Mouse (Mus musculus) gastrocnemius, adult 2 months (tissue): ENCODE measurements at regions not wholly inside any gene's neighbourhood (a gene's known extent, or its start where the extent isn't known, plus 50 kb on each side); places are given as distances from the start of the nearest gene placed in this dataset.
A peak's percentile ranks its signal among the peaks of the same experiment; 100 is the strongest.

Experiments used
- DNase-seq: peaks from one replicate; pipeline ENCODE4 v3.0.0; 2022
- H3K27ac ChIP-seq: fragments of 200-600 bp; 2 replicates; pipeline ENCODE4 v1.8.1; 2022; ENCODE audit warnings: mild to moderate bottlenecking
- H3K4me3 ChIP-seq: fragments of 200-600 bp; 2 replicates; pipeline ENCODE4 v1.8.1; 2022; ENCODE audit warnings: mild to moderate bottlenecking, moderate library complexity
- CTCF ChIP-seq: fragments of 200-600 bp; IDR thresholded peaks from 2 replicates; pipeline ENCODE4 v1.8.1; 2022; ENCODE audit warnings: antibody characterized with exemption, mild to moderate bottlenecking, moderate library complexity
- intact Hi-C: fragments of 180-260 bp; cut with DNase I; formaldehyde crosslinking; loops from one replicate; pipeline ENCODE4 v1.15.1; 2025

DNA sequence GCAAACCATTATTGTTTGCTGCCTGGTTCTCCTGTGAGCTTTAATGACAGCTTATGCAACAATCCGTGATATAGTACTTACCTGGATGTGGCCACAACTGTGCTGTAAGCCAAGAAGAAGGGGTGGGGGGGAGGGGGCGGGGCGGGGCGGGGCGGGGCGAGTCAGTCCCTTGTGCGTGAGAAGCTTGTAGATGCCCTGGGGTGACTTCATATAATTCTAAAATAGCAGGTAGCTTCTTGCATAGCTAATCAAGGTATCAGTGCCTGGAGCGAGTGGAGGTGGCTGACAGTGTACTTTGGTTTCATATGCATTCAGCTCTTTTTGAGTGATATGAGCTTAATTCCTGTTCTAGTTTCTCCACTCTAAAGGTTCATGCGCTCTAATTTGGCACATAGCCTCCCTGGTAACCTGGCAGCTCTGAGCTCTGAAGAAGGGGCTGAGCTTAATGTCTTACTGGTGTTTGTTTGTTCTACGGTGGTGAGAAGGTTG, 280.8 kb downstream of the Klf5 start:
- Histone ChIP-seq H3K27ac (no peak overlapping the region), H3K4me3 (peak overlapping the region; percentile 45; the same call in 1 of the 2 replicates)
- TF ChIP-seq CTCF, result no peak
- DNase-seq, result no peak
- intact Hi-C loops, result no loop called here

DNA sequence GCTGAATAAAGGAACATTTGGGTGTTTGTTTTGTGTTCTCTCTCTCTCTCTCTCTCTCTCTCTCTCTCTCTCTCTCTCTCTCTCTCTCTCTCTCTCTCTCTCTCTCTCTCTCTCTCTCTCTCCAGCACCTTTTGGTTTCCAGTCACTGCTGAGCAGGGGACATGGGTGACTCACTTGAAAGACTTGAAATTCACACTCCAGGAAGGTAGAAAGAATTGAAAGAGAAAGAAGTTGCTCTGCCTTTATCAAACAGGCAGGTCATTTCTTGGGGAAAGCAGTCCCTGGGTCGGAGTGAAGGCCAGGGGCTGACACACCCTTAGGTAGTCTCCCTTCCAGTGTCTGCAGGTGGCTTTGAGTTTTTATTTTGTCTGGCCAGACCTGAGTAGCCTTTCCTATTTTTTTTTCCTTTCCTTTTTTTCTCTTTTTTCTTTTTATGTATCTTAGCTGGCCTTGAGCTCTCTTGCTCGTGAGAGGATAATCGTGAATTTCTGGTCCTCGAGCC, 281.3 kb downstream of the Klf5 start:
- no peak for TF ChIP-seq CTCF
- no peak overlapping the region for H3K27ac ChIP-seq
- no peak overlapping the region for H3K4me3 ChIP-seq
- intact Hi-C loops, result no loop called here
- DNase-seq, result no peak

DNA sequence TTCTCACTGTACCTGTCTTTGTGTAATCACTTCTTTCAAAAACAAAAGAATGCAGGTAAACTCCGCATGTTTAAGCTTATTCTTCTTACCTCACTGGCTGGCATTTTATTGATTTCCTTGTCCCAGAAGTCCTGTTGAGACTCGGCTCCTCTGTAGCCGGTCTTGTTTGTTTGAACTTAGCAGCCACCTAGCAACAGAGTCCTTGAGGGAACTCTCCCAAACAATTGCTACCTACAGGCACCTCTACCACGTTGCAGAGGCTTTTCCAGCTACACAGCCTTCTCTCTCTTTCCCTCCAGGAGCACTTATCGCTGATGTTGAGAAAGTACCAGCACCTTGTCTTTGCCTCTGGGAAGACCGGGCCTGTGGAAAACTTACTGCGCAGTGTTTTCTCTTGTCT, 285.7 kb downstream of the Klf5 start:
- intact Hi-C loops, result no loop called here
- TF ChIP-seq CTCF, result no peak
- Histone ChIP-seq H3K4me3 (no peak overlapping the region), H3K27ac (no peak overlapping the region)
- DNase-seq, result no peak

DNA sequence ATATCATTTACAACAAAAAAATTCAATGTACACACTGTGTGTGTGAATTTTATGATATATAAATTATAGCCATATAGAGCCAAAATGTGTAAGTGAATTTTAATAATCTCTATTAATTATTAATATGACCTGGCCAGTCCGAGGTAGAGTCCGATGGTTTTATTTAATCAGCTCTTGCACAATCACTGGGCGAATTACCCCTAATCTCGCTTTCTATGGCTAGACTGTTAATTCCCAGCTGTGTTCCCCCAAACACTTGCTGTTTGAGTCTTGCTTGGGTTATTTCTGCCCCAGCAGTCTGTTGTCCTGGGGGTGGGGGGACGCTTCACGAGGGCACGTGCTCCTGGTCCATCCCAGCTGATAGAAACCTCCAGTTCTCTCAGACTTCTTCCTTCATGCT, 287.5 kb downstream of the Klf5 start:
- no peak for DNase-seq
- intact Hi-C loops, result no loop called here
- H3K4me3 ChIP-seq, result no peak overlapping the region
- TF ChIP-seq CTCF, result no peak
- no peak overlapping the region for H3K27ac ChIP-seq

DNA sequence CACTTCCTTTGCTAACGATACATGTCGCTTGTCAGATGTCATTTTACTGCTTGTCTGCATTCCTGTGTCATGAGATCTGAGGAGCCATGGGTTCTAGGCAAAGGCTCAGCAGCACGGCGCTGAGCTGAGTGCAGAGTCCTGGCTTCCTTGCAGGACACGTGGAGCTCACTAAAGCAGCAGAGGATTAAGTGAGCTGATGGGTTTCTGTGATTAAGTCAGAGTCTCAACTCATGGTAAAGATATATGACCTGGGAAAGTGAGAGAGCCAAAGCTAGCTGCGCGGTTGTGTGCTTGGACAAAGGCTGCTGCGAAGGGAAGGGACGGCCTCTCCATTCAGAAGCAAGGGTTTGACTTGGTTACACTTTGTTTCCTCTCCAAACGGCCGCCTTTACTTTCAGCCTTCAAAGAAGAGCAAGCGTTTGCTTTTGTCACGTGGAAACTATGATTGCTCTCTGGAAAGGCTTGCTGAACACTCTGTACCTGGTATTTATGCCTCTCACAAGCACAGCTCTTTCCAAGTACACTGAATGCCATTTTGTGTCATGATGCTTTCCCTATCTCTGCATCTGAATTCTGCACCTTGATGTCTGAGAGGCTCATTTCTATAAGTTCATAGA, 292.5 kb downstream of the Klf5 start:
- intact Hi-C loops, result no loop called here
- no peak for DNase-seq
- Histone ChIP-seq H3K27ac (no peak overlapping the region), H3K4me3 (no peak overlapping the region)
- no peak for TF ChIP-seq CTCF

DNA sequence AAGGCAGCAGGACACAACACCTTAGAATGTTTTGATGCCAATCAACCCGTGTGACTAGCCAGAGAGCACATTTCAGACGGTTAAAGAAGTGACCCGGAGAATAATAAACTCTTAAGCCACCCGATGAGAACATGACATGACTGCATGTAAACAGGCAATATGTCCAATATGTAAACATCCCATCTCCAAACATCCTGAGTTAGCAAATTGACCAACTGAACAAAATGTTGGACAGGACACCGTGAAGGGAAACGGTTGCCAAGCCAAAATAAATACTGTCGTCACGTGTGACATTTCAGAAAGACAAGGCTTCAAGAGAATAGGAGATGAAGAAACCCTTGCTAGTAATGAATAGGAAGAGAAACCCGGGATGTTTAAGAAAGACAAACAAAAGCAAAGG, 294.4 kb downstream of the Klf5 start:
- no peak for DNase-seq
- no peak overlapping the region for H3K27ac ChIP-seq
- no peak for TF ChIP-seq CTCF
- intact Hi-C loops, result no loop called here
- no peak overlapping the region for H3K4me3 ChIP-seq

DNA sequence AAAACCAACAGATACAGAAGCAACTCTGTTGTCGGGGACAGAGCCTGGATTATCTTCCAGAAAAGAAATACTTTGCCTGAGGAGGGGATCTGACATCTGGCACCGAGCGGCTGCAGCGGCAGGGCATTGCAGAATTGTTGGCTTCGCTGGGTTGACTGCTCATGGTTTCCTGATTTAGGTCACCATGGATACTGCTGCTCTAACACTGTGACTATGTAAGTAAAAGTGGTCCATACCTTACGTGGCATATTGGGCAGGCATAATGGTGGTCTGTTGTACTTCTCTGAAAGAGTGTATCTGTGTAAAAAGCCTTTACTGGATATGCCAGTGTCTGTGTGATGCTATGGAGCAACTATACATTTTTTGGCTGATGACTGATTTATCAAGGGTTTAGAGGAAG, 295.4 kb downstream of the Klf5 start:
- TF ChIP-seq CTCF, result no peak
- intact Hi-C loops, result no loop called here
- Histone ChIP-seq H3K27ac (no peak overlapping the region), H3K4me3 (no peak overlapping the region)
- no peak for DNase-seq

DNA sequence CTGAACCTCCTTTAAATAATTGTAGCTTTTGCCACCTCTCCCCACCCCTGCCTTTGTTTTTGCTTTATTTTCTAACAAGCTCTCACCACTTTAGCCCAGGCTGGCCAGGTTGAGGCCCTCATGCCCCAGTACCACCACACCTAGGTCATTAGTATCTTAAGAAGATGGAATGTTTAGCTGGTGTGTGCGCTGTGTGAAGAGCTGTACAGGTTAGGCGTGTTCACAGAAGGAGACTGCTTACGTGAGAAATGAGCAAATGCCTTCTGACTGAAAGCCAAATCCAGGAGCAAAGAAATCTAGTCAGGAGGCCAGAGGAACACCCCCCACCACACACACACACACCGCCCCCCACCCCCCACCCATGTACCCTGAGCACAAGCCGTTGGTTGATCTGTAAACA, 303.4 kb downstream of the Klf5 start:
- DNase-seq, result no peak
- intact Hi-C loops, result no loop called here
- Histone ChIP-seq H3K27ac (no peak overlapping the region), H3K4me3 (no peak overlapping the region)
- TF ChIP-seq CTCF, result no peak

DNA sequence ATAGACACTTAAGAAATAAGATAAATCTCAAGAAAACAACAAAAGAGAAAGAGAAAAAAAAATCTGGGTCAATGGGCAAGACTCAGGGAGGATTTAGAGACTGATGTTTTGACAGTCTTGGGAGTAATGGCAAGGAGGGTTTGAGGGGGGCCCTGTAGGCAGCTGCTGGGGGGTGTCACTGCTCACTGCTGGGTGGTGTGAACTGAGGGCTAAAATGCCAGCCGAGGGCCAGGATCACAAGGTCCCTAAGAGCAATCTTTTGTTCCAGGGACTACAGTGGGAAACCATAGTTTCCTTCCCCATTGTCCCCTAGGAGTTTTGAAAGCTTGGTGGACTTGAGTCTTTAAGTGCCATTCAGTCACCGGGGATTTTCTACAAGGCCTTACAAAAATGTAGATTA, 304.8 kb downstream of the Klf5 start:
- intact Hi-C loops, result no loop called here
- no peak for TF ChIP-seq CTCF
- Histone ChIP-seq H3K27ac (no peak overlapping the region), H3K4me3 (no peak overlapping the region)
- DNase-seq, result no peak

DNA sequence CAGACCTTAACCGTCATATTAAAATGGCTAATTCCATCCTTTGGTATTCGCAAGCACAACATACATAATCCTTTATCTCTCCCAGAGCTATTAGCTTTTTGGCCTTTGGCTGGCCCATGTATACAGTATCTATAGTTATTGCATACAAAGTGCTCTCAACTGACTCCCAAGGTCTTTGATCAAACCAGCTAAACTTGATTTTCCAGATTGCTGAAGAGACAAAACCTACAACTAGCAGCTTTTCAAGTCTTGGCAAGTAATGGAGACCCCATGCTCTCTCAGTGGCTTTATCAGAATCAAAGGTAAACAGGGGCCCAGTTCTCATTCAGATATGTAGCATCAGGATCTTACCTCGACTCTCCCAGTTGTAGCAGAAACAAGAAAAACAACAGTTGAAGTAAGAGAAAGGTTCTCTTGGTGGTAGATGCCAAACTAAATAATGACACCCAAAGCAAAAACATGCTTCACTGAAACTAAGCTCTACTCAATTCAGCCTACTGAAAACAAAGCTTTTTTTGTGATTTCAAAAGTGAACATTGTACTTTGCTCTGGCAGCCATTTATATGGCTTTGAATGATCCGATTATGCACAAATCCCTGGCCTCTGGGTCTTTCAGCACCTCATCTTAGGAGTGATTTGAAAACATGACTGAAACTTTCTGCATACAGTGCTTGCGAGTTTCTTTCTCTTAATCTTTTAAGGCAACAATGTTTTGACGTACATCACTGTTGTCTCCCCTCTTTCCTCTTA, 307.0 kb downstream of the Klf5 start:
- DNase-seq, result no peak
- H3K27ac ChIP-seq, result no peak overlapping the region
- H3K4me3 ChIP-seq, result no peak overlapping the region
- TF ChIP-seq CTCF, result no peak
- intact Hi-C loops, result no loop called here

DNA sequence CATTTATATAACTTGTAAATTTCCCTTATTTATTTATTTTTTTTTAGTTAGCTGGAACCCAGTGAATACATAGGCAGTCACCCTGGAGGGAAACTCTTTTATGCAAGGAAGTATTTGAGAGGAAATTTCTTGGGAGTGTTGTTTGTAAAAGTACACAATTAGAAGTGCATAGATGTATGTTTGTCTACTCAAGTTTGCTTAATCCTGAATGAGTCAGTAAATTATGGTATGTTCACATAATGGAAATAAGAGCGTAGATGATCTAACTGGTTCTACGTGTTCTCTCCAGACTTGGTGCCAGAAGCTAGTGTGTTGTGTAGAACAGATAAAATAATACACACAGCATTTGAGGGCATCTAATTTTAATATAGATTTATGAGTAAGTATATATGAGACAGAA, 310.5 kb downstream of the Klf5 start:
- intact Hi-C loops, result no loop called here
- no peak overlapping the region for H3K4me3 ChIP-seq
- no peak for DNase-seq
- no peak overlapping the region for H3K27ac ChIP-seq
- TF ChIP-seq CTCF, result no peak

DNA sequence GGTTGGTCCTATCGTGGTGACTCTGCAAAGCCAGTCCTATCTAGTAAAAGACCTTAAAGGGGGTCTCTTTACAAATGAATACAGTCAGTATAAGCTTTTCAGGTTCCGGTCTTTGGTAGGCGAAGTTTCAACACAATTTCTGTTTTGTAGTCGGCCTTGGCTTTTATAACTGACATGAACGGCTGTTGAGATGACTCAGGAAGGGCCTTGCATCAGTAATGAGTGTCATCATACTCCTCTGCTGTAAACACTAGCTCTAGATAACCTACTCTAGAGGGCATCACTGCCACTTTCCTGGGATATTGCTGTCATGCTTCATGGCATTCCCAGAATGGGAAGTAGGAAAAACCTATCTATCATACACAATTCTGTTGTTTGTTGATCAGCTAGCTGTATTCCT, 312.9 kb downstream of the Klf5 start:
- Histone ChIP-seq H3K27ac (no peak overlapping the region), H3K4me3 (no peak overlapping the region)
- TF ChIP-seq CTCF, result no peak
- no peak for DNase-seq
- intact Hi-C loops, result no loop called here

DNA sequence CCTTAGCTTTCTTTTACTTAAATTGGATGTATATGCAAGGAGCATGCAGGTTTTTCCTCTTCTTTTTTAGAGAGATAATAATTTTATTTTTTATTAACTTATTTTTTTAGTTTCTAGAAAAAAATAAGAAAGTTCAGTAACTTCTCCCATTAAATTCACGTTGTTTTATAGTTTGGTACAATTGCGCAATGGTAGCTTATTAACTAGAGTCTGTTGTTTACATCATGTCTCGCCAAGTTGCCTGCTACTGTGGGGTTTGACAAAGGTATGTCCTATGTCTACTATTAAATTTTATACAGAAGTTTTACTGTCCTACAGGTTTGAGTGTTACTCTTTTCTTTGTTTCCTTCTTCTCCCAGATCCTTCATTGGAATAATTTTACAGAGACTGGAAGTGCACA, 313.6 kb downstream of the Klf5 start:
- TF ChIP-seq CTCF, result no peak
- Histone ChIP-seq H3K4me3 (no peak overlapping the region), H3K27ac (no peak overlapping the region)
- intact Hi-C loops, result no loop called here
- no peak for DNase-seq

DNA sequence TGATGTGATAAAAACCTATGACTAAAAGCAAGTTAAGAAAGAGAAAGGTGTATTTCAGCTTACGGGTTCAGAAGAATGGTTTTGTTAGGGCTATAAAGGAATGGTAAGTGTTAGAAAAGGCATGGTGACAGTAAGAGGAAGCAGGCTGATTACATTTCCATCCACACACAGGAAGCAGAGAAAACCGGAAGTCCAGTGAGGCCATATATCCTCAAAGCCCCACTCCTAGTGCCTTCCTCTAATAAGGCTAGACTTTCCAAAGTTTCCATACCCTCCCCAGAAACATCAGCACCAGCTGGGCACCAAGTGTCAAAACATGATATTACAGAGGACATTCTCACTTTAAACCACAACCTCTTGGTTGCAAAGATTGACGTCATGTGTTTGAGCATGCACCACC, 316.3 kb downstream of the Klf5 start:
- Histone ChIP-seq H3K27ac (no peak overlapping the region), H3K4me3 (no peak overlapping the region)
- intact Hi-C loops, result no loop called here
- TF ChIP-seq CTCF, result no peak
- no peak for DNase-seq
